34 mouse cellular contexts compared by ENCODE assay signal in genomic region chr4:53770958-53771735, GRCm38 (mm10). TPM values are rescaled to one million over a fixed set of nuclear protein-coding genes. Genes with fewer than 3 reads are reported as not detected.
DNase-seq lines count a peak whose midpoint lies in the region; ATAC-seq and TF ChIP-seq lines count a peak whose summit lies in the region.
"Had no signal": no experiment of that assay in that cellular context is flagged by ENCODE, and none has a peak within 500 bp of the region (broad histone marks: within the 10 kb centered on the region; RNA-seq: fewer than 3 reads in every experiment).

No protein-coding gene starts in this region.

- WGBS in hindbrain, embryonic 14.5 days = 23% methylated on average over 6 of the region's 6 CpGs
- WGBS in hindbrain, postnatal 0 days = 27% methylated on average over 6 of the region's 6 CpGs
- 7% methylated on average over 6 of the region's 6 CpGs for WGBS in midbrain, embryonic 12.5 days
- WGBS in midbrain, postnatal 0 days = 25% methylated on average over 6 of the region's 6 CpGs

- no peak overlapping the region for H3K4me2 ChIP-seq in hindbrain, embryonic 14.5 days (replicated peaks)
- no peak overlapping the region for H3K4me2 ChIP-seq in hindbrain, postnatal 0 days (ENCODE audit: low read depth, low read length)
- no peak overlapping the region for H3K4me2 ChIP-seq in midbrain, embryonic 12.5 days (replicated peaks)
- no peak overlapping the region for H3K4me2 ChIP-seq in midbrain, postnatal 0 days (ENCODE audit: low read depth, low read length, poor library complexity, severe bottlenecking)
- H3K4me2 ChIP-seq: embryonic facial prominence, embryonic 13.5 days; forebrain, embryonic 15.5 days; heart, embryonic 15.5 days; hindbrain, embryonic 13.5 days; liver, embryonic 13.5 days; neural tube, embryonic 15.5 days had no signal

- no peak for TF ChIP-seq CTCF in hindbrain, postnatal 0 days (IDR thresholded peaks at IDR 0.05; ENCODE audit: low read depth)
- no peak for TF ChIP-seq CTCF in midbrain, postnatal 0 days (IDR thresholded peaks at IDR 0.05)

- no peak overlapping the region for H3K4me3 ChIP-seq in hindbrain, embryonic 14.5 days (replicated peaks; ENCODE audit: low read length)
- H3K4me3 ChIP-seq in hindbrain, postnatal 0 days (ENCODE audit: low read length) = no peak overlapping the region
- H3K4me3 ChIP-seq in midbrain, embryonic 12.5 days = no peak overlapping the region
- H3K4me3 ChIP-seq in midbrain, postnatal 0 days (ENCODE audit: low read depth, low read length) = no peak overlapping the region
- H3K4me3 ChIP-seq: embryonic facial prominence, embryonic 13.5 days; forebrain, embryonic 10.5 days; forebrain, embryonic 15.5 days; heart, embryonic 15.5 days; hindbrain, embryonic 13.5 days; left cerebral cortex, adult 2 months; liver, embryonic 13.5 days; megakaryocyte, embryonic 14.5 days; neural tube, embryonic 15.5 days had no signal

- H3K36me3 ChIP-seq in hindbrain, embryonic 14.5 days (replicated peaks; ENCODE audit: control insufficient read depth, insufficient read depth) = no peaks in the 10 kb centered on the region; the same call in 1 of the 2 replicates
- H3K36me3 ChIP-seq in hindbrain, postnatal 0 days (ENCODE audit: insufficient read depth, low read length) = no peaks in the 10 kb centered on the region
- H3K36me3 ChIP-seq in midbrain, embryonic 12.5 days = no peaks in the 10 kb centered on the region
- no peaks in the 10 kb centered on the region for H3K36me3 ChIP-seq in midbrain, postnatal 0 days (ENCODE audit: insufficient read depth, low read length)
- H3K36me3 ChIP-seq: forebrain, embryonic 15.5 days; heart, embryonic 15.5 days; liver, embryonic 13.5 days had no signal

- no peaks in the 10 kb centered on the region for H3K4me1 ChIP-seq in hindbrain, embryonic 14.5 days (replicated peaks; ENCODE audit: control insufficient read depth, insufficient read depth, low read length)
- H3K4me1 ChIP-seq in hindbrain, postnatal 0 days (ENCODE audit: insufficient read depth, low read length) = no peaks in the 10 kb centered on the region
- H3K4me1 ChIP-seq in midbrain, embryonic 12.5 days = peaks cover 11% of the 10 kb centered on the region
- H3K4me1 ChIP-seq in midbrain, postnatal 0 days (ENCODE audit: insufficient read depth, low read length) = 0 out of 2 replicates have a peak, but pooled peaks cover 6% of the 10 kb centered on the region
- H3K4me1 ChIP-seq: liver, embryonic 13.5 days; megakaryocyte, embryonic 14.5 days; neural tube, embryonic 15.5 days had no signal

- H3K9ac ChIP-seq in hindbrain, embryonic 14.5 days = no peak overlapping the region
- no peak overlapping the region for H3K9ac ChIP-seq in hindbrain, postnatal 0 days (replicated peaks; ENCODE audit: low read length)
- H3K9ac ChIP-seq in midbrain, embryonic 12.5 days (replicated peaks) = no peak overlapping the region
- no peak overlapping the region for H3K9ac ChIP-seq in midbrain, postnatal 0 days (replicated peaks; ENCODE audit: low read length, poor library complexity, severe bottlenecking)
- H3K9ac ChIP-seq: embryonic facial prominence, embryonic 13.5 days; forebrain, embryonic 15.5 days; heart, embryonic 15.5 days; hindbrain, embryonic 13.5 days; liver, embryonic 13.5 days; neural tube, embryonic 15.5 days had no signal

- no peaks in the 10 kb centered on the region for H3K9me3 ChIP-seq in hindbrain, embryonic 14.5 days (ENCODE audit: control insufficient read depth, low read length)
- H3K9me3 ChIP-seq in hindbrain, postnatal 0 days (ENCODE audit: low read length) = no peaks in the 10 kb centered on the region
- no peaks in the 10 kb centered on the region; the same call in 1 of the 2 replicates for H3K9me3 ChIP-seq in midbrain, embryonic 12.5 days
- no peaks in the 10 kb centered on the region for H3K9me3 ChIP-seq in midbrain, postnatal 0 days (ENCODE audit: low read length)
- H3K9me3 ChIP-seq: embryonic facial prominence, embryonic 13.5 days; forebrain, embryonic 10.5 days; forebrain, embryonic 15.5 days; heart, embryonic 15.5 days; hindbrain, embryonic 13.5 days; liver, embryonic 13.5 days; megakaryocyte, embryonic 14.5 days; neural tube, embryonic 15.5 days had no signal

- ATAC-seq in hindbrain, embryonic 14.5 days (ENCODE audit: low FRiP score) = 0 out of 2 replicates have a peak, but pooled peaks have one; percentile 14
- no peak for ATAC-seq in hindbrain, postnatal 0 days
- peak; percentile 68 for ATAC-seq in midbrain, embryonic 12.5 days (ENCODE audit: low FRiP score, low read depth)
- ATAC-seq in midbrain, postnatal 0 days (ENCODE audit: low FRiP score) = no peak
- ATAC-seq: CD4-positive, CD25-positive, alpha-beta regulatory T cell, adult 4 months; forebrain, embryonic 15.5 days had no signal

- no peak overlapping the region for H3K27ac ChIP-seq in hindbrain, embryonic 14.5 days
- no peak overlapping the region for H3K27ac ChIP-seq in hindbrain, postnatal 0 days
- peak overlapping the region; percentile 64 for H3K27ac ChIP-seq in midbrain, embryonic 12.5 days (replicated peaks)
- H3K27ac ChIP-seq in midbrain, postnatal 0 days (ENCODE audit: low read depth, low read length) = 0 out of 2 replicates have a peak overlapping the region, but pooled peaks have one; percentile 26
- H3K27ac ChIP-seq: embryonic facial prominence, embryonic 13.5 days; forebrain, embryonic 10.5 days; forebrain, embryonic 15.5 days; heart, embryonic 15.5 days; hindbrain, embryonic 13.5 days; left cerebral cortex, adult 2 months; liver, embryonic 13.5 days; neural tube, embryonic 15.5 days; stomach, postnatal 0 days had no signal

- DNase-seq in hindbrain, embryonic 14.5 days (ENCODE audit: low spot score) = no peak
- DNase-seq in hindbrain, postnatal 0 days (ENCODE audit: low spot score) = no peak
- peak; percentile 62 for DNase-seq in ZHBTc4 (ENCODE audit: low read depth, low spot score)
- no peak for DNase-seq in midbrain, postnatal 0 days (ENCODE audit: low spot score)
- DNase-seq in left cerebral cortex, adult 9 months (ENCODE audit: low spot score in 2 of 2) = no peak
- DNase-seq in liver = no peak
- DNase-seq: adrenal gland, postnatal 14 days; cerebellum, adult 18-20 months; cerebellum, postnatal 10 days; heart, postnatal 36 days; kidney, adult 9 months; kidney, postnatal 14 days; left cerebral cortex, postnatal 4 days; liver, embryonic 13.5 days; lung, adult 18-20 months; lung, postnatal 4 days; right cerebral cortex, postnatal 4 days; thymus, adult 18-20 months; thymus, postnatal 36 days had no signal

- H3K27me3 ChIP-seq in hindbrain, embryonic 14.5 days (ENCODE audit: control insufficient read depth, insufficient read depth, low read length) = 0 out of 2 replicates have a peak, but pooled peaks cover 1% of the 10 kb centered on the region
- H3K27me3 ChIP-seq in hindbrain, postnatal 0 days (ENCODE audit: insufficient read depth, low read length) = no peaks in the 10 kb centered on the region
- H3K27me3 ChIP-seq in midbrain, embryonic 12.5 days = peaks cover 34% of the 10 kb centered on the region
- no peaks in the 10 kb centered on the region for H3K27me3 ChIP-seq in midbrain, postnatal 0 days (ENCODE audit: insufficient read depth, low read length)
- H3K27me3 ChIP-seq: neural tube, embryonic 15.5 days had no signal

RNA-seq across cellular contexts. Expression of gene Tal2, which starts 8.4 kb away (rescaled TPM):
- 0.15 and 2.5 TPM in 2 replicates for polyA plus RNA-seq in hindbrain, embryonic 14.5 days (2014; fragmentation: Nextera tagmentation; extraction: Ambion mirVana)
- total RNA-seq in hindbrain, postnatal 0 days (2014; rRNA removed) = 0.42 TPM in 1 of 2 replicates, not detected in the other
- polyA plus RNA-seq in hindbrain, postnatal 0 days (2015; fragmentation: Nextera tagmentation; extraction: Ambion mirVana) = 0.16 TPM in 1 of 2 replicates, not detected in the other
- 40.5 and 44.2 TPM in 2 replicates for polyA plus RNA-seq in midbrain, embryonic 12.5 days (2016; fragmentation: Nextera tagmentation; extraction: Ambion mirVana)
- 0.94 and 1.3 TPM in 2 replicates for total RNA-seq in midbrain, postnatal 0 days (2014; rRNA removed)
- 0.33 and 0.38 TPM in 2 replicates for polyA plus RNA-seq in midbrain, postnatal 0 days (2015; fragmentation: Nextera tagmentation; extraction: Ambion mirVana)
- total RNA-seq: common myeloid progenitor, adult 5-6 weeks; layer of hippocampus, postnatal 14 days had no signal
- polyA plus RNA-seq: CD4-positive, CD25-positive, alpha-beta regulatory T cell, adult 4 months; heart, embryonic 15.5 days; intestine, embryonic 14.5 days; liver, embryonic 13.5 days; spleen, adult 2 months had no signal

RNA-seq across cellular contexts. Expression of gene Tmem38b, which starts 54.7 kb away (rescaled TPM):
- 6.3 and 8.7 TPM in 2 replicates for polyA plus RNA-seq in hindbrain, embryonic 14.5 days (2014; fragmentation: Nextera tagmentation; extraction: Ambion mirVana)
- total RNA-seq in hindbrain, postnatal 0 days (2014; rRNA removed) = 3.3 and 3.6 TPM in 2 replicates
- 6.2 and 7.0 TPM in 2 replicates for polyA plus RNA-seq in hindbrain, postnatal 0 days (2015; fragmentation: Nextera tagmentation; extraction: Ambion mirVana)
- 12.7 and 12.8 TPM in 2 replicates for polyA plus RNA-seq in midbrain, embryonic 12.5 days (2016; fragmentation: Nextera tagmentation; extraction: Ambion mirVana)
- 3.2 and 7.4 TPM in 2 replicates for total RNA-seq in midbrain, postnatal 0 days (2014; rRNA removed)
- polyA plus RNA-seq in midbrain, postnatal 0 days (2015; fragmentation: Nextera tagmentation; extraction: Ambion mirVana) = 6.4 and 7.3 TPM in 2 replicates

RNA-seq across cellular contexts. Expression of gene Fktn, which starts 57.3 kb away (rescaled TPM):
- polyA plus RNA-seq in hindbrain, embryonic 14.5 days (2014; fragmentation: Nextera tagmentation; extraction: Ambion mirVana) = 20.4 and 25.8 TPM in 2 replicates
- total RNA-seq in hindbrain, postnatal 0 days (2014; rRNA removed) = 12.3 and 13.2 TPM in 2 replicates
- polyA plus RNA-seq in hindbrain, postnatal 0 days (2015; fragmentation: Nextera tagmentation; extraction: Ambion mirVana) = 15.2 and 18.2 TPM in 2 replicates
- polyA plus RNA-seq in midbrain, embryonic 12.5 days (2016; fragmentation: Nextera tagmentation; extraction: Ambion mirVana) = 27.9 and 29.5 TPM in 2 replicates
- 16.6 and 19.0 TPM in 2 replicates for total RNA-seq in midbrain, postnatal 0 days (2014; rRNA removed)
- polyA plus RNA-seq in midbrain, postnatal 0 days (2015; fragmentation: Nextera tagmentation; extraction: Ambion mirVana) = 14.5 and 18.8 TPM in 2 replicates

Comparison
In these comparisons a context has a peak if more than half of its experiments do, and no peak if none do; other contexts are left out.
1. ATAC-seq: peak in hindbrain, embryonic 14.5 days (single experiment) and midbrain, embryonic 12.5 days (single experiment); none in hindbrain, postnatal 0 days (single experiment) and midbrain, postnatal 0 days (single experiment).
2. RNA of gene Tal2, which starts 8.4 kb away (polyA plus RNA-seq): 40.5 to 44.2 TPM in midbrain, embryonic 12.5 days; 0.33 to 0.38 TPM in midbrain, postnatal 0 days, 0.16 TPM in hindbrain, postnatal 0 days and 0.15 to 2.5 TPM in hindbrain, embryonic 14.5 days; every median in the first group is over 10 times any median in the second.
3. H3K27ac ChIP-seq: peak in midbrain, embryonic 12.5 days (single experiment) and midbrain, postnatal 0 days (single experiment); none in hindbrain, embryonic 14.5 days (single experiment) and hindbrain, postnatal 0 days (single experiment).